Mouse (Mus musculus) layer of hippocampus, adult 18-20 months (tissue): Measurements from ENCODE around the gene Nol6. TPM values are rescaled to one million over a fixed set of nuclear protein-coding genes. Genes with fewer than 3 reads are reported as not detected.
"Not testable (repeated sequence)": the region's sequence is repeated elsewhere in the genome, so short reads cannot be mapped to it uniquely, and the experiment has no call there.

ENCODE experiments used
- DNase-seq, 2 experiments: peaks; one replicate each; pipeline ENCODE4 v3.0.0; 2022; ENCODE audit warnings: low spot score in 2 of 2
- total RNA-seq, 2 experiments: library from RNA; stranded (reverse); gene quantifications; 2 replicates each; pipeline ENCODE4 v1.2.3; 2021

Gene Nol6
- total RNA-seq, 2 experiments from 2014 or later: 107 to 108 TPM

- DNase-seq: no peak
These were observed 37.3 kb downstream of the Nol6 start for GRCm38 (mm10) chr4:41086947-41087346.

- DNase-seq: no peak
These were observed 39.4 kb downstream of the Nol6 start for GRCm38 (mm10) chr4:41084819-41085218.

GRCm38 (mm10) chr4:41082803-41083202 lies 41.5 kb downstream of the Nol6 start:
- DNase-seq: not testable (repeated sequence)

- no peak for DNase-seq
These were observed 42.5 kb downstream of the Nol6 start for GRCm38 (mm10) chr4:41081733-41082132.

- no peak for DNase-seq
These were observed 45.5 kb downstream of the Nol6 start for GRCm38 (mm10) chr4:41078726-41079125.

- no peak for DNase-seq
These were observed 49.8 kb downstream of the Nol6 start for GRCm38 (mm10) chr4:41074461-41074860.

DNA sequence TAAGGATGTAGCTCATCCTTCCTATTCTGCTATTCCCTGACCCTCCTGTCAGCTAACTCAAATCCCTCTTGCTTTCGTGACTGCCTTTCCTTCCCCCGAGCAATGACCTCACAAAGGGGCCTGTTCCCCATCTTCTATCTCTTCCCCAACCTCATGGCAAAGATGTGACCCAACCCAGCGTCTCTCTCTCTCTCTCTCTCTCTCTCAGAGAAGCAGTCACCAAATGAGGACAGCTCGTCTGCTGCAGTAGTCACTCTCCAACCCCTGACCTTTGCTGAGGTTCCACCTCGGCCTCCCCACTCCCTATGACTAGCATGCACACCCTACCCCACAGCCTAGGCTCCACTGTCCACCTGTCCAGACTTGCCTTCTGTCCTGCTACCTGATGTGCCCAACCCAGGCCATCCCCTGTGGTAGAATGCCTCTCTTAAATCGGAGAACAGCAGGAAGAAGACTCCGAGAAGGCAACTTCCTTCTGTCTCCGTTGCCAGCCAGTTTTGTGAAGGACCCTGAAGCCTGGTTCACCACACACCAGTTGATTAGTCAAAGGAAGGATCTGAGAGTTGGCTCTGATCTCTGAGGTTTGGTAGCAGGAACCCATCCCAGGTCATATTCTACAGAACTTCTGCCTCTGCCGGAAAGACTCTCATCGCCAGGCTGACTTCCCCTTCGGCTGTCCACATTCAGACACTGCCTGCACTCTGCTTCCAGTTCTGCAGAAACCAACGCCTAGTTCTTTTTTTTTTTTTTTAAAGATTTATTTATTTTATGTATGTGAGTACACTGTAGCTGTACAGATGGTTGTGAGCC lies 51.0 kb downstream of the Nol6 start:
- DNase-seq: no peak

DNA sequence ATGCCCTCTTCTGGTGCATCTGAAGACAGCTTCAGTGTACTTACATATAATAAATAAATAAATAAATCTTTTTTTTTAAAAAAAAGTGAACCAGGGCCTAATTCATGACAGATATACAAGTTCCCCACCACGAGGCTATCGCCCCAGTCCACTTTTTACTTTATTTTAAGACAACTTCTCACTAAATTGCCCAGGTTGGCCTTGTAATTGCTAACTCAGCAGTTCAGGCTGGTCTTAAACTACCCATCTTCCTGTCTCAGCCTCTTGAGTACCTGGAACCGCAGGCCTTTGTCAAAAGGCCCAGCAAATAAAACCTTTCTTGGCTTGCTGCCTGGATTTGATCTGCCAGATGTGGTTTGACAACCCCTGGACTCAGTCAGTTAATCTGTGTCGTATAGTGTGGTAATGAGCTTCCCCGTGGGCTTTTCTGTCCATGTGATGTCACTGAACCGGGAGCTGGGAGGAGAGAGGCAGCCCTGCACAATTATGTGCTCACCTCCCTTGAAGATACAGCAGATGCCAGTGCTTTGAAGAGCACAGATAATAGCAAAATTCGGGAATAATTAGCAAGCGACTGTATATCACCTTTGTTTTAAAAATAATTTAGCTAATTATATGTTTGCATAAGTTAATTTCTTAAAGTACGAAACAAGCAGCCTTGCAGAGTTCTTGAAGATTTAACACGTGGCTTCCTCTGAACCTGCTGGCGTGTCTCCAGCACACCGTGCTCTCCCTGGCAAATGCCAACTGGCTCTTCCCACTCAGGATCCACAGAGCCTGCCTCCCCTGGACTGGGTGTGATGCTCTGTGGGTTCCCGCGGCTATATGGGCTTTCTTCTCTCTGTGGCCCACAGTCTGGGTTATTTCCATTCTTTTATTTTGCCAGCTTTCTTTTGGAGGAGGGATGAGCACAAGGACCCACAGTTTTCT lies 52.5 kb downstream of the Nol6 start:
- no peak for DNase-seq

GRCm38 (mm10) chr4:41065196-41065595 lies 59.1 kb downstream of the Nol6 start:
- no peak for DNase-seq

Other genes starting within 250 kb of the Nol6 start
- not detected for gene Spink4, start 204.4 kb downstream of the Nol6 start, total RNA-seq
- 100 to 1,000 TPM; 154 to 156 TPM for gene Bag1, start 176.2 kb downstream of the Nol6 start, total RNA-seq
- gene Chmp5, start 176.0 kb downstream of the Nol6 start, total RNA-seq: 10 to 100 TPM; 85.7 to 87.2 TPM
- 10 to 100 TPM; 65.6 to 68.7 TPM for gene Nfx1, start 153.5 kb downstream of the Nol6 start, total RNA-seq
- under 1 TPM in 1 of 2 experiments, not detected in 1; 0.15 TPM for gene Aqp7, start 76.3 kb downstream of the Nol6 start, total RNA-seq
- gene Aqp3, start 26.3 kb downstream of the Nol6 start, total RNA-seq: not detected
- 10 to 100 TPM; 78.4 to 78.6 TPM for gene Ube2r2, start 11.3 kb upstream of the Nol6 start, total RNA-seq
- gene Ubap2, start 150.7 kb upstream of the Nol6 start, total RNA-seq: 10 to 100 TPM; 37.7 to 39.6 TPM
- 10 to 100 TPM; 41.2 to 43.2 TPM for gene Dcaf12, start 190.4 kb upstream of the Nol6 start, total RNA-seq
- gene Ubap1, start 224.5 kb upstream of the Nol6 start, total RNA-seq: 10 to 100 TPM; 53.7 to 54.0 TPM